Mouse (Mus musculus) activated CD4-positive, CD25-positive, alpha-beta regulatory T cell, adult 4 months (primary cell): ENCODE data around the gene Neu1. TPM values are rescaled to one million over a fixed set of nuclear protein-coding genes. Genes with fewer than 3 reads are reported as not detected.
"Not testable (repeated sequence)": the region's sequence is repeated elsewhere in the genome, so short reads cannot be mapped to it uniquely, and the experiment has no call there.

Source experiments
- ATAC-seq: one replicate; pipeline ENCODE4 v1.8.0; 2017
- polyA plus RNA-seq, 2 experiments: library from polyadenylated mRNA; unstranded; fragments of 100-300 nt; shearing (Covaris generic); gene quantifications; one replicate each; pipeline ENCODE4 v1.2.1; 2017

Gene Neu1
- polyA plus RNA-seq, 2 experiments from 2014 or later, result 18.6 to 19.9 TPM

GRCm38 (mm10) chr17:34948721-34949552, 17.9 kb downstream of the Neu1 start:
- ATAC-seq, result not testable (repeated sequence)

- no peak for ATAC-seq
Measured at GRCm38 (mm10) chr17:34949553-34949969, 18.5 kb downstream of the Neu1 start.

GRCm38 (mm10) chr17:34950514-34951455, 19.7 kb downstream of the Neu1 start:
- no peak for ATAC-seq

GRCm38 (mm10) chr17:34951636-34952377, 20.8 kb downstream of the Neu1 start:
- ATAC-seq, result no peak

- ATAC-seq, result peak; percentile 52
Measured at GRCm38 (mm10) chr17:34952378-34953040, 21.5 kb downstream of the Neu1 start.

- ATAC-seq, result no peak
Measured at GRCm38 (mm10) chr17:34953258-34953657, 22.2 kb downstream of the Neu1 start.

GRCm38 (mm10) chr17:34953904-34954303, 22.9 kb downstream of the Neu1 start:
- no peak for ATAC-seq

- ATAC-seq, result no peak
Measured at GRCm38 (mm10) chr17:34954831-34955230, 23.8 kb downstream of the Neu1 start.

- ATAC-seq, result no peak
Measured at GRCm38 (mm10) chr17:34955884-34956283, 24.8 kb downstream of the Neu1 start.

- no peak for ATAC-seq
Measured at GRCm38 (mm10) chr17:34956340-34956739, 25.3 kb downstream of the Neu1 start.

GRCm38 (mm10) chr17:34957291-34957690, 26.2 kb downstream of the Neu1 start:
- ATAC-seq, result not testable (repeated sequence)

GRCm38 (mm10) chr17:34957966-34958365, 26.9 kb downstream of the Neu1 start:
- ATAC-seq, result not testable (repeated sequence)

GRCm38 (mm10) chr17:34958734-34959129, 27.7 kb downstream of the Neu1 start:
- peak; percentile 28 for ATAC-seq

- ATAC-seq, result peak; percentile 90
Measured at GRCm38 (mm10) chr17:34959130-34959778, 28.2 kb downstream of the Neu1 start, which contains the start of gene Hspa1b. TSS of gene Hspa1b (minus strand) at chr17:34959238.

- ATAC-seq, result no peak
Measured at GRCm38 (mm10) chr17:34959881-34960515, 28.9 kb downstream of the Neu1 start.

- ATAC-seq, result no peak
Measured at GRCm38 (mm10) chr17:34960702-34961493, 29.8 kb downstream of the Neu1 start.

- ATAC-seq, result no peak
Measured at GRCm38 (mm10) chr17:34962125-34962524, 31.1 kb downstream of the Neu1 start.

- no peak for ATAC-seq
Measured at GRCm38 (mm10) chr17:34962841-34963240, 31.8 kb downstream of the Neu1 start.

- no peak for ATAC-seq
Measured at GRCm38 (mm10) chr17:34964640-34965049, 33.6 kb downstream of the Neu1 start.

GRCm38 (mm10) chr17:34965627-34966026, 34.6 kb downstream of the Neu1 start:
- ATAC-seq, result no peak
